Mouse (Mus musculus): Measurements from ENCODE around the gene Zfhx3. TPM values are rescaled to one million over a fixed set of nuclear protein-coding genes. Genes with fewer than 3 reads are reported as not detected.

Zfhx3 gene
- polyA plus RNA-seq, 1 experiment, result 4.7 TPM

DNA sequence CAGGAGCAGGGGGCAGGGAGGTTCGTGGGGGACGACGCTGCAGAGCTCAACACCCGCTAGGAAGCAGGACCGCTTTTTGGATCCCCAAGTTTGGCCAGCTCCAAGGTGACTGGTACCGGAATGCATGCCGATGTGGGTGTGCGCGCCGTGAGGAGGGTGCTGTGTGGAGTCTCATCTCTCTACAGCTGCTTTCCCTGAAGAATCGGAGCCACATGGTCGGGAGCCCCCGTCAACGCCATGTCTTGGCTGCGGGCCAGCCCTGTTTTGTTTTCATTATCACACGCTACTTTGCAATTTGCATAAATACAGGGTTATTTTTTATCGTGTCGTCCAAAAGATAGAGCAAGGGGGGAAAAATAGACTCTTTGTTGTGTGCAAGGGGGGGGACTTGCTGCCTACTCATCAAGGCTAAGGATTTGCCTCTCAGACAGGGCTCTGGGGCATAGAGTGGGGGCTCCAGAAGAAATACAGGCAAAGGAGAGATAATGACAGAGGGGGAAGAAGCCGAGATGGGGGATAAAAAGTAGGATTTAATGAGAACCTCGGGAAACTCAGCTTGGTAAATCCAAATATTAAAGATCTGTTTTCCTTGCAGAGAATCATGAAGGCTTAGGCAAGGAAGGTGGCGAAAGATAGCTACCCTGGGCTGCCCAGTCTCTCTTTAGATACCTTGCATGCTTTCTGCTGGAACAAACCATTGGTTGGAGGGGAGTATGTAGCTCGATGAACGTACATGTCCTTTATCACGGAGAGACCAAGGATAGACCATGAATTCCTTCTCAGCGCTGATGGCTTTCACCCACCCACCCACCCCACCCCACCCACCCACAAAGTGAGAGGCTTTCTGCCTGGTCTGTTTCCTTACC lies 595.5 kb downstream of the Zfhx3 start:
- DNase-seq (ENCODE audit: low spot score), result no peak

DNA sequence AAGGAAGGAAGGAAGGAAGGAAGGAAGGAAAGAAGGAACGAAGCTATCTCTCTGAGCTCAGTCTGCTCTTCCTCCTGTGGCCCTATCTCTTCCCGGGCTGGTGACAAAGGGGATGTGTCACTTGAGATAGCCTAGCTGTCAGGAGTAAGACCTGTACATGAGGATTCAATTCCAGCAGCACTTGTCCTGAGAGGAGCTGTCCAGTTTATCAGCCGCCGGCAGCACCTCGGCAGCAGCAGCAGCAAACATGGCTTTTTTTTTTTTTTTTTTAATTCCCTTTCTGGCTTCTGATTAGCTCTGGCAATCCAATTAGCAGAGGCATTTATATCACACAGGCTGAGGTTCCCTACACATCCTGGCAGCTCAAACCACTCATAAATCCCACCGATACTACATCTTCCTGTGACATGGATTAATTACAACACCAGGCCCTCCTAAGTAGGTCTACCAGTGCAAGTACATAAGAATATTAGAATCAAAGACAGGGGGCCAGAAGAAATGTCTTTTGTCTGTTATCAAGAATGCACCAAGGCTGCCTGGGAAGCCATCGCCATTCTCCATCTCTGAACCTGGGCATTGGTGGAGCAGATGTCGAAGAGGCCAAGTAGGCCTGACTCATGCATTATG lies 596.6 kb downstream of the Zfhx3 start:
- no peak for DNase-seq (ENCODE audit: low spot score)

GRCm38 (mm10) chr8:108552518-108552917 lies 610.1 kb downstream of the Zfhx3 start:
- no peak for DNase-seq (ENCODE audit: low spot score)

DNA sequence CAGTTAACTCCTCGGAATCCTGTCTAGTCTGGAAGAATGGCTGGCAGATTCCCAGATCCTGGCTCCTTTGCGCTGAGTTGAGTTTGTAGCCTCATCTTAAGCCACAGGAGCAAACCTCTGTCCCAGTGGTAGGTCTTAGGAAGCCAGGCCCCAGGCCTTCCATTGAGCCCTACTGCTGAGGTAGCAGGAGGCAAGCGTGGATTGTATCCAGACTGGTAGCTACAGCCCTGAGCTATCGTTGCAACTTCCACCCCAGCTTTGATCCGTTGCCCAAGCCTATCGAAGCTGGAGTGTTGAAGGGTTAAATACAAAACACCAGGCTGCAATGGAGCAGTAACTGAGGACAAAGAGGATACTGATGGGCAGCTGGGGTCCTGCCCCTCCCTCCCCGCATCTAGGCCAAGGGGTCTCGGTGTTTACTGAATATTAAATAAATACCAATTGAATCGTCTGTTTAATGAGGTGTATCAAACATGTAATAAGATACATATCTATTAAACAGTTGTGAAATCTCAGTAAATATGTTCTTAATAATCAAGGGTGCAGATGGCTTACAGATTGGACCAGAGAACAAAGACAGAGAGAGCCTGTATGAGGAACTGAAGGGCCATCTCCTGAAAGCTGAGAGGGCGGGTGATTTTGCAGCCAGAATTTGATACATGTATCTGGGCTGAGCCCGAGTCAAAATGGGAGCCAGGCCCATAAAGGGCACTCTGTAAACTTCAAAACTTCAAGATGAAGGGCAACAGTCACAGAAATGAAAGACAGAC lies 611.5 kb downstream of the Zfhx3 start:
- no peak for DNase-seq (ENCODE audit: low spot score)

DNA sequence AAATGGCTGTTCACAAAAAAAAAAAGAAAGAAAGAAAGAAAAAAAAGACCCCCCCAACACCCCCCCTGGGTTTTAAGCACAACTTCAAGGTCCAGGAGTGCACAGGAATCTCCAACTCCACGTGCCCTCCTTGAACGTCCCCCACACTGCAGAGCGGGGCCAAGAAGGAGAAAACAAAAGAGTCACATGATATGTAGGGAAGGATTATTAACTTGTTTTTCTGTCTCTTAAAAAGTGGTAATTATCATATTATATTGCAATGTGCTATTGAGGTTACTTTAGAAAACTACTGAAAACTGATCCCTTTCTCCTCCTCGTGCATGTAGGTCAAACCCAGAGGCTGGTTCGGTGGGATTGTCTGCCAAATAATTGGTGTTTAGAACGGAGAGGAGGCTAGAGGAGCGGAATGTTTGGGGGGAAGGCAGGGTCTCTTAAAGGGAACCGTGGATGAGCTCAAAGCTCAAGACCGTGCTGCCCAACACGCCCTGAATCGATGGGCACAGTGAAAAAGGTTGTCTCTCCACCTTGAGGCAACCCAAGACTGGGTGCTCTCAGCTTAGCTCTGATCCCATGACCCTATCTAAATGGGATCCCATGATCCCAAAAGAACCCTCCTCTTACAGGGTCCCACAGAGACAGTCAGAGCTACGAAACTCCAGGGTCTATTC lies 612.3 kb downstream of the Zfhx3 start:
- no peak for DNase-seq (ENCODE audit: low spot score)

GRCm38 (mm10) chr8:108563420-108563819 lies 621.0 kb downstream of the Zfhx3 start:
- DNase-seq (ENCODE audit: low spot score), result no peak

- DNase-seq (ENCODE audit: low spot score), result no peak
Observed at GRCm38 (mm10) chr8:108563934-108564564, 621.6 kb downstream of the Zfhx3 start.

GRCm38 (mm10) chr8:108566035-108566434 lies 623.6 kb downstream of the Zfhx3 start:
- DNase-seq (ENCODE audit: low spot score), result no peak

DNA sequence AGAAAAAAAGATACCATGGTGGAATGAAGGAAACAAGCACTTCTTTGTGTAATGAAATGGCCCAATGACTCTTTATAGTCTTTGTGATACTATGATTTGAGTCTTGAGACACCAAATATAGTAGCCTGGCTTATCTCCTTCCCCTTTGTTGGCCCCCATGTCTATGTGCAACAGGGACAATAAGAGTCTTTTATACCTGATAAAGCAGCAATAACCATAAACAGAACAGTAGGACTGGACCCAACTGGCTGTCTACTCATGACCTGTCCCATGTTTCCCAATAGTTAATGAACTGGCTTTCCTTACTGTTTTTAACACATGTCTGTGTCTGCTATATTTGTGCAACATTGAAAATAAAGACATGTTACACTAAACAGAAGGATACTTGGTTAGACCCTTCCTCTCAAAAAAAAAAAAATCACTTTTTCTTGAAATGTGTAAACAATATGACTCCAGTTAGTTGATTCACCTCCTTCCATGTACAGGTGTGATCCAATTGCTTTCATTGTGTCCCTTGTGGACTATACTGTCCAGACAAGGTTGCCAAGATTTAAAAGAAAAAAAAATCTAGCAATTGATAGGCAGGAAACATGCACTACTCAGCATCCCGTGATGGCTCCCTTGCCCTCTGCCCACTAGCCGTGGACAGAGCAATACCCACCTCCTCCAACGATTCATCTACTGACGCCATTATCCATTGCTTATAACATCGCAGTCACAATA lies 631.0 kb downstream of the Zfhx3 start:
- no peak for DNase-seq (ENCODE audit: low spot score)

GRCm38 (mm10) chr8:108574101-108574500 lies 631.7 kb downstream of the Zfhx3 start:
- no peak for DNase-seq (ENCODE audit: low spot score)

DNA sequence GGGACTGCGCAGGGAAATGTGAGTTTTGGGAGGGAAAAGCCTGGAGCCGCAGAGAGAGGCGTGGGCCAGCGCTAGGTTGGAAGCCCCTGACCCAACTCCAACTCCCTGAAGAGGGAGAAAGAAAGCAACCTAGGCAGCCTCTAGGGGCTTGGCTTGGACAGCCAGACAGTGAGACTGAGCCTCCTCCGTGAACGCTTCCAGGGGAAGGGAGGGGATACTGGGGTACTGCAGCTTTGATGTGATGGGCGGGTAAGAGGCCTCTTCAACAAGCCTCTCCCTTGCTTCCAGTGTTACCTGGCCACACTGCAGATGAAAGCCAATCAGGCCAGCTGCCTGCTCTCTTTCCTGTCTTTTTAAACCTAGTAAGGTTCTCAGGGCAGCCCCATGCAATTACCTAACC lies 635.1 kb downstream of the Zfhx3 start:
- DNase-seq (ENCODE audit: low spot score), result no peak

DNA sequence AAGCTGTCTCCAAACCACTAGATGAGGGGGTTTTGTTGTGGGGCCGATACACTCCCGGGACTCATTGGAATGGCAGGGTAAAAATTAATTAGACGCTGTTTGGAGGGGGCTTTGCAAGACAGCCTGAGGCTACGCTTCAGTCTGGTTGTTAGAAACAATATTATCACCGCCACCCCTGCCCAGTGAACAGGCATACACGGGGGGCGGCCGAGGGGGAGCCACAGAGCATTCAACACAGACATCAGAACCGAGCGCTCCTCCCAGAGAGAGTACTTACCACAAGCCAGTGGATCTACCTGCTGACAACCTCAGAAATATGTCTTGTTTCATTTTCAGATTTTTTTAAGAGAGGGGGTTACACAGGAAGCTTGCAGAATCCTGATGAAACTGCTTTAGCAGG lies 635.9 kb downstream of the Zfhx3 start:
- no peak for DNase-seq (ENCODE audit: low spot score)

- DNase-seq (ENCODE audit: low spot score), result no peak
Observed at GRCm38 (mm10) chr8:108579808-108580207, 637.4 kb downstream of the Zfhx3 start.

- DNase-seq (ENCODE audit: low spot score), result no peak
Observed at GRCm38 (mm10) chr8:108580364-108580763, 637.9 kb downstream of the Zfhx3 start.

- no peak for DNase-seq (ENCODE audit: low spot score)
Observed at GRCm38 (mm10) chr8:108581557-108581956, 639.1 kb downstream of the Zfhx3 start.

DNA sequence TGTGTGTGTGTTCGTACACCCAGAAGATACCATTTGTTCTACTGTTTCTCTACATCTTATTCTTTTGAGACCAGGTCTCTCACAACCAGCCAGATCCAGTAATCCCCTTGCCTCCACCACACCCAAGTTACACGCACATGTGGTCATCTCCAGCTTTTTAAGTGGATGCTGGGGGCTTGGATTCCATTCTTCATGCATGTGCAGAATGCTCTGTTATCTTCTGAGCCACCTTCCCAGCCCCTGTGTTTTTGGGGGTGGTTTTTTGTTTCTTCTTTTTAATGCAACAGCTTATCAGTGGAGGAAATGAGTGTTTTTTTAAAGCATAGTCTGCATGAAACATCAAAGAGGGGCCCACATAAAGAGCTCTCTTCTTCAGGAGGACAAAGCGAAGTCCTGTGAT lies 639.8 kb downstream of the Zfhx3 start:
- no peak for DNase-seq (ENCODE audit: low spot score)

DNA sequence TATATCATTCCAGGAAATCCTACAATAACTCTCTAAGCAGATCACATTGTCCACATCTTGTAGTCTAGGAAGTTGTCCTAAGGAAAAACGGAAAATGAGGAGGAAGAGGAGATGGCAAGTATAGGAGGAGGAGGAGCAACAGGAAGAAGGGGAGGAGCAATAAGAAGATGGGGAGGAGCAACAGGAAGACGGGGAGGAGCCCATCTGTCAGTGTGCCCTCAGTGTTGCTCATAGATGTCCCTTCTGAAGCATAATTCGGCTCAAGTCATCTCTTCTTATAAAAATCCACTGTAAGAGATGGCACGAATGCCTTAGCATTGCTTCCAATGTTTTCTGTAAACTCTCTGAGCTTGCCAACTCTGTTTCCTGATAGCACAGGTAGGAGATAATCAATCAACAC lies 640.8 kb downstream of the Zfhx3 start:
- no peak for DNase-seq (ENCODE audit: low spot score)

GRCm38 (mm10) chr8:108583867-108584661 lies 641.6 kb downstream of the Zfhx3 start:
- no peak for DNase-seq (ENCODE audit: low spot score)

DNA sequence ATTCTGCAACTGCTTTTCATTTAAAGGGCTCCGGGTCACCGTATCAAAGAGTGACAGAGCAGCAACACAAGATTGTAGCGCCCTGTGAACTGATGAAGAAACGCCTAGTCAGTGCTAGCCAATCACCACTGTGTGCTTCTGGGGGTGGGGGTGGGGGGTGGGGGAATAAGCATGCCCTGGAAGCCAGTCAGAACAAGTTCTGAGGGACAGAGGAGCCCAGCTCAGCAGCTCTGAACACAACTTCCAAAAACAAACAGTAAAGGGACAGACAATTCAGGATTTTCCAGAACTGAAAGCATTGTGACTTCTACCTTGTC lies 642.2 kb downstream of the Zfhx3 start:
- DNase-seq (ENCODE audit: low spot score), result no peak

DNA sequence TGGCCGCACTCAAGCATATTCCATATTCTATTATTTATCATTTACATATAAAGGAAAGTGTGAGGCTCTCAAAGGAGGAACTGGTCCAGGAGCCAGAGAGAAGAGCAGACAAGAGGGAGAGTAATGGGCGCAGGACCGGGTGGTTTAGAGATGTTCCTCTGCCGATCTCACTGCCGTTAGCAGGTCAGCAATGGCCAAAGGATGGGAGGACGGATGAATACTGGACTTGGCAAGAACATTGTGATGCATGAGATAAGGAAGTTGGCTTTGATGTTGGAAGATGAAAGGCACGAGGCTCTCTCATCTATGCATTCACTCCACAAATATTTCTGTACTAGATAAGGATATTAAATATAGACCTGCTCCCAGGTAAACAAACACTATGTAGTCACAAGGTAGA lies 648.6 kb downstream of the Zfhx3 start:
- DNase-seq (ENCODE audit: low spot score), result no peak

All from urinary bladder, adult 2 months (tissue).